Mouse (Mus musculus): ENCODE measurements at regions not wholly inside any gene's neighbourhood (a gene's known extent, or its start where the extent isn't known, plus 50 kb on each side); places are given as distances from the start of the nearest gene placed in this dataset.
"Not testable (repeated sequence)": the region's sequence is repeated elsewhere in the genome, so short reads cannot be mapped to it uniquely, and the experiment has no call there.

DNA sequence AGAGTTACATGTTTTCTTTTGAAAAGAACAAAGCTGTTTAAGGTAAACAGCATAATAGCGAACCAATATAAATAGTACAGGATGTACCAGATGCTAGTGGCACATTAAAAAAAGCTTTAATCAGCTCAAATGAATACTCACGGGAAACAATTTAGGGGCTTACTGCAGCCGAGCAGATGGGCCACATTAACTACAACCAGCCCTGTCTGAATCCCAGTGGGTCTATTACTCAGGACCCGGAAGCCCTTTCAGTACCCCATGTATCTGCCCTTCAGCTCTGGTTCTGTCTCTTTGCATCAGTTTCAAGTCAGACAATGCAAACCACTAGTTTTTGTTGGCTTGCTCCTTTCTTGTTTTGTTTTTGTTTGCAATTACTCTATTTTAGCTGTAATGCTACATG, 210.9 kb upstream of the Crbn start:
- no peak for DNase-seq (ENCODE audit: low spot score in 2 of 2)

DNA sequence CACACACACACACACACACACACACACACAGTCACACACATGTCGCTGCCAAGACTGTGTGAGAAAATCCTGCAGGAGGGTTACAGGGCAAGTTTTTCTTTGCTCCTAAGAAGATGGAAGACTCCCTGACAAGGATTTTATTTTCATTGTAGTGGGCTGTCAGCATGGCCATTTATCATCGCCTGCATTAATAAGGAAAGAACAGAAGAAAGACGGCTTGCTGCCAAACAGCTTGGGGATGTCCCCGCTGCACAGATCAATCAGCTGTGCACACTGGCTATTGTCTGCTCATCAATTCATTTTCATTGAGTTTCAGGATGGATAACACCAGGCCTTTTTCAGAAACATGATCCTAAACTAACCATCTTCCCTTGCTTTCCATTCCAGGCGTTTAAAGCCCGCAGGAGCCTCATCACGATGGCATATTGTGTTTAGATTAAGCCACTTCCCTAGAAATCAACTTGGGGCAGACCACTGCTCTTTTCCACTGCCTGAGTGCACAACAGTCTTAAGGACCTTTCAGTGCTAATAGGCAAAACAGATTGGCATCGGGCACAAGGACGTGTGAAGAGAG, 213.1 kb upstream of the Crbn start:
- DNase-seq (ENCODE audit: low spot score in 2 of 2), result no peak

DNA sequence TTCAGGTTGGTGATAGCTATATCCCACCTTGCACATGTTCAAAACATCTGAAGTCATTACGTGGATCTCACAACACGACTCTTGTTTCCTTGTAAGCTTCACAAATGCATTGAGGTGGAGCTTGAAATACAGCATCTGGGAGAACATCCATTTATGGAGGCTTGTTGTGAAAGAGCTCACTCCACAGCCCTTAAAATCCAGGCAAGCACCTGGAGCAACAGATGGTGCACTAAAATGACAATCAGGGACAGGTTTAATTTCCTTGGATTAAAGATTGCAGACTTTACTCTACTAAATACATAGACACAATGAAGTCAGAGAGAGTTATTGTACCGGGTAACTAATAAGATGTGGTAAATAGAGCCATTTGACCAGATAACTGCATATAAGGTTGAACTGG, 219.2 kb upstream of the Crbn start:
- peak in 1 of 2 experiments; percentile 9 for DNase-seq (ENCODE audit: low spot score in 2 of 2)

DNA sequence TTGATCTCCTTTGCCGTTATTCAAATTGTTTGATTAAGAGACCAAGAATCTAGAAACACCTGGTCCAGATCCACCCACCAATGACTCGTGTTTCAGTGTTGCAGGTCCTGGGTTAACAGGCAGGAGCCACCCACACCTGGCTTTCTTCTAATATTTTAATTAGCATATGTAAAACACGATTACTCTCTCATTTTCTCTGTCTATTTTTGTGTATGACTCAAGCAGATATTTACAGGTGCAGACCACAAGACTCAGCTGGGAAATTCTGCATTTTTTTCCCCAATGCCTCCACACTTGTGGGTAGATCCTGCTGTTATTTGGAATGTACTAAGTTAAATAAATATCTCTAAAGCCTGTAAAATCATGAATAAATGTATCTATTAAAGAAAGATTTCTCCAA, 245.3 kb upstream of the Crbn start:
- DNase-seq (ENCODE audit: low spot score in 2 of 2), result peak in 1 of 2 experiments; percentile 11

DNA sequence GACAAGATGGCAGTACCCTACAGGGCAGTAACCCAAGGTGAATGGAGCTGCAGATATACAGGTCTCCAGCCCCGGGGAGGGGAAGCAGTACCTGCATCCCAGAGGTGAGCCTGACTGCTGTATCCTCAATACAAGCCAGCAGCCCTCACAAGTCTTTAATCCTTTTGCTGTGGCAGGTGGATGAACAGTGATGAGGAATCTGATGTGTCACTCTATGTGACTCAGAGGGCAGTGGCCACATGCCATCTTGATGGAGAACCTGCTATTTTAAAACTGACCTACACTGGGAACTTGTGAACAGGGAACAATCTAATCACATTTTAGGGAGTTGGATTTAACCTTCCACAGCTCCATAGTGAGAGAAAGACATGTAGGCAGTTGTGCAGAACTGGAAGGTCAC, 251.7 kb upstream of the Crbn start:
- DNase-seq (ENCODE audit: low spot score in 2 of 2), result no peak

DNA sequence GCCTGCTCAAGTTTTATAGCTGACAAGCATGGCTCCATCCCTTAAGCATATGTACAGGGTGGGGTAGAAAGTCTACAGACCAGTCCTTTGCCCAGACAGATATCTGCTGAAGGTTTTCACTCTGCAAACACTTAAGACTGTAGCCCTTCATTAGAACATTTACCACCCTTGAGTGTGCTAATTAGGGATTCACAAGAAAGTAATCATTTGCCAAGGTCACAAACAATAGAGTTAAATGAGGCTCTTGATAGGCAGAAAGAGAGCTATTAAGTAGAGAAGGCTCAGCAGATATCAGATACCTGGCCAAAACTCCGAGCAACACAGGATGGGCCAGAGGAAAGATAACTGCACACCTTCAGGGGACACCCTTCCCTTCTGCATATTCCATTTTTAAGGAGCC, 252.3 kb upstream of the Crbn start:
- DNase-seq (ENCODE audit: low spot score in 2 of 2), result no peak

DNA sequence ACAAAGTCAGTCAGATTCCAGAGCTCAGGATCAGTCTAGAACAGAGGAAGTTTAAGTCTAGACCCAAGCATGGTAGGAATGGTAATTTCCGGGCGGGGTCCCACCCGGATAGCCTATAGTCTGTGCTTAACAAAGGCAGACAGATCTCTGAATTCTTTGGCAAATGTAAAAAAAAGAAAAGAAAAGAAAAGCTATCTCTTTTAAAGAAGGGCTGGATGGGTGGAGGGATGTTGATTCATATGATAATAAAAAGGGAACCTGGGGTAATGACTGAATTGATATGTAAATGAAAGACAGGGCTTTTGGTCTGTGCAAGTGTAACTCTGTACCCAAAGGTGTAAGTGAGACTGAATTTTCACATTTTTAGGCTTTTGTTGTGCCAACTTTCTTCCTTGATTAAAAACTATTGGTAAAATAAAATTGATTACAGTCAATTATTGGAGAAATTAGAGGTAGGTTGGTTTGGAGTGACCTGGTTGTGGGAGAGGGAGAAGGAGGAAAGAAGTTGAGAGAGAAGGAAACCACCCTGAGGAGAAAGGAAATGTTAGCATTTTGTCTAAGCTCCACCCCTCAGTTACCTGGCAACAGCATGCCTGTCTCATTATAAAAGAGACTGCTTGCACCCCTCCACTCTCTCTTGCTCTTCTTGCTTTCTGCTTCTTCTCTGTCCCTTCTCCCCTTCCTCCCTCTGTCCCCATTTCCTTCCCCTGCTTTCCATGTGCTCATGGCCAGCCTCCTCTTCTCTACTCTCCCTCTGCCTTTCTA, 259.3 kb upstream of the Crbn start:
- DNase-seq (ENCODE audit: low spot score in 2 of 2), result no peak

DNA sequence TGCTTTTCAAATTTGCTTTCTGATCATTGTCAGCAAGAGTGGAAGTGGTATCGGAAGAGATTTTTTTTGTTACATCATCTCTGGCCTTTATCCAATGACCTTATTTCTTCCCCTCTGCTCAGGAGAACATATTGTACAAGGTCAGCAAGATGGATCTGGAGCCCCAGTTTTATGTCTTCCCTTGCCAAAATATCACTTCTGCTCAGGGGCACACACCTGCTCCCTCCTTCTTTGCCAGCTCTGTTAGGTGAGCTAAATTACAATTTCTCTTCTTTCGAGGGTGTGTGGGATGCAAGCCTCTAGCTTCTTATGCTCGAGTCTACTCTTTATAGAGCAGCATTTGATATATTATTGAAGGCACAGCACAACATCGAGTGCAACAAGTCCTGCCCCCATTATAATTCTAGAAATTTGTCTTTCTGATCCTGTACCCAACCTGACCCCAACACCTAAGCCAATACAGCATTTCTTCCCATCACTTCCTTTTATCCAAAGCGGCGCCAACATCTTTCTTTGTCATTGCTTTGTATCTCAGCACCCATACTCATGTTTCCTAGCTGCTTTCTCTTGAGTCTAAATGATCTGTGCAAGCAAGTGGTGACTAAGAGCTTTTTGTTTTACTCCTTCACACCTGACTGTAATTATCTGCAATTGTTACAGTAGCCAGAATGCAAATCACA, 263.1 kb upstream of the Crbn start:
- no peak for DNase-seq (ENCODE audit: low spot score in 2 of 2)

DNA sequence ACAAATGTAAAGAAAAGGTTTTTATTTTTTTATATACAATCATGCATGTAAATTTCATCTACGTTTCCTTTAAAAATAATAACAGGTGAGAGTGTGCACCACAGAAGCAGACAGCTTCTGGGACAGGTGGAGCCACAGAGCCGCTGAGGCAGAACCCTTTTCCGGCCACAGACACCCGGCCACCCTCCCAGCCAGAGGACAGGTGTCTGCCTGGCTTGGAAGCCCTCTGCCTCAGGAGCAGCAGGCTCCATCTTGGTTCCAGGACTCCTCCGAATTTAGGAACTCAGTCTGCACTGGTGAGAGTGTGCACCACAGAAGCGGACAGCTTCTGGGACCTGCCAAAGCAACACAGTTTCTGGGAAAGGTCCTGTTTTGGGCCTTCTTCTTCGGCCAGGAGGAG, 270.6 kb upstream of the Crbn start:
- DNase-seq (ENCODE audit: low spot score in 2 of 2), result no peak

DNA sequence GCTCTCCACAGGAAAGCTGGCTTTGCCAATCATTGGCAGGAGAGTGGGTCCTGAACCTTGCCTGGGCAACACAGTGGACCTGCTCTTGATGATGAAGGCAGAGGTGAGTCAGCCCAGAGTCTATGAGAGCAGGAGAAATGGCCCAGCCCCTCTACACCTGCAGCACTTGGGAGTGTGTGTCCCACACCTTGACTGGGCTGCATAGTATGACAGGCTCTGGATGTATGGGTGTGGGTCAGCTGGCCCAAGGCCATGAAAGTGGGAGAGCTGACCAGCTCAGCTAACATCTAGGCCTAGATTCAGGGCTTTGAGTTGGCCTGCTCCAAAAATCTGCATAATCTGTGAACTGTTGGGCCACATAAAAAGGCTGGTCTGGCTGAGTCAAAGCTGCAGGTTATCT, 292.7 kb upstream of the Crbn start:
- DNase-seq (ENCODE audit: low spot score in 2 of 2), result no peak

DNA sequence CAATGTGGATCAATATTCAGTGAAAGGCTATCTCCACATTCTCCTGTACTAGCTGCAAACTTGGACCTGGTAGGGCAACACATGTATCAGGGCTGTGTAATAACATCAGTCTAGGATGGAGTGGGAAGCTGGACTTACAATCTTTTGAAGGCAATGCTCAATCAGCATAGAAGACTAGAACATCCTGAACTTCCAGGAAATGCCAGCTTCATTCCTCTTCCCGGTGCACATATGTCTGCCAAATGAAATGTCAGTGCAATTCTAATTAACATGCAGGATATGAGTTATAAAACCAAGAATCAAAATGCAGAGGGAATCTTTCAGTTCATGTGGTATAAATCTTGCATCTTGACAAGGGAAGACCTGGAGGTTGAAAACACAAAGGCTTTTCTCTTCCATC, 328.8 kb upstream of the Crbn start:
- DNase-seq (ENCODE audit: low spot score in 2 of 2), result no peak

DNA sequence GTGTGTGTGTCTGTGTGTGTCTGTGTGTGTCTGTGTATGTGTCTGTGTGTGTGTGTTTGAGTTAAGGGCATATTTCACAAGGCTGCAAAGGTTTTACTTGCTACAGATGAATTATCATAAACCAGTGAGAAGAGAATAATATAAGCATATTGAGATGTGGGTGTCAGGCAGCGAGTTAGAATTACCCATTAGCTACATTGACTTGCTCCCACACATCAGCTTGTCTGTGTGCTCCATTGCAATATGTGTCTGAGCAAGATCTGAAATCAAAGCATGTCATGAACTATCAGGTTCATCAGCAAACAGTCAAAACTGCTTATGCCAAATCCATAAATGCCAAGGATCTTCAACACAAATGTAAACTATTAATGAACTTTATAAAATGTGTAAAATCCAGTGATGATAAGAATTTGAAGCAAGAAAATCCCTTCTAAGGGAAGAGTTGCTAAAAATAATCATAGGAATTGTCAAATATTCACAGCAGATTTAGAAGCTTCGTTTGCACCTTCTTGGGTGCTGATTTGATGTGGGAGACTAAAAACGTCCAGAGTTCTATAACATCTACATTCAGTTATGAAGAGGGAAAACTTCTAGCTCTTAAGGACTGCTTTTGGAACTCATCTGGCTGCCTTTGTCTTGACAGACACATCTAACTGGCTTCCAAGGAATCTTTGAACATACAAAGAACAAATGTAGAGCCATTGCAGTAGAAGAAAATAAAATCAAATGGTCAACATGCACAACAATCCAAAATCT, 361.7 kb upstream of the Lrrn1 start:
- peak; percentile 10 to 33 for DNase-seq (ENCODE audit: low spot score in 2 of 2)

DNA sequence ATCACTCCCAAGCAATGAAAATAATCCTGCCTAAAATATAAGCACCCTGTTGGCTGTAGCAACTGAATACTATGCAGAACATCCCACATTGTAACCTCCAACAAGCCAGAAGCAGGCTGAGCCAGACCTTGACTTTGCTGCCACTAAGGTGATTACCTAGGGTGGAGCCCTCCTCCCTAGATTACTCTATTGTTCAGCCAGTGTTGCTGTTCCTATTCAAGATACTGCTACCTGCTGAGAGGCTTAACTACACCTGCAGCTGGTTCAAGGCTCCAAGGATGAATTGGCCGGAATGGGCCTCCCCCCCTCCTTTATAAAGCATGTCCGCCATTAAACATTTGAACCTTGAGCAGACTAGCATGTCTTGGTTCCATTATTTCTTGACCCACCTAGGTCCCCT, 311.3 kb upstream of the Lrrn1 start:
- no peak for DNase-seq (ENCODE audit: low spot score in 2 of 2)

DNA sequence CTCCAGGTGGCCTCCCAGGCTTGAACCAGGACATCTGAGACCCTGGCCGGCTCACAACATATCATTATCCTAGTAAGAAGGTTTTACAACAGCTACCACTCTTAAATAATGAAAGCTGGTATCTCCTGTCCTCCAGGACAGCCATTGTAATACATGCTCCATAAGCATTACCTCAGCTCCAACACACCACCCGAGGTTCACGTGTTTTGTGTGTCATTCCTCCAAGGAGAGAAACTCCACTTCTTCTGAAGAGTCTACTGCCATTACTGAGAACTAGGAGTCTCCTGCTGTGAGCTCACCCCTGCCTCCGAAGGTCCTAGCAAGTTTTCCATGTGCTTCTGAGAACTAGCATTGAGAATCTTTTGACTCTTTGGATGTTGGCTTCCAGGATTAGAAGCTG, 310.8 kb upstream of the Lrrn1 start:
- no peak for DNase-seq (ENCODE audit: low spot score in 2 of 2)

DNA sequence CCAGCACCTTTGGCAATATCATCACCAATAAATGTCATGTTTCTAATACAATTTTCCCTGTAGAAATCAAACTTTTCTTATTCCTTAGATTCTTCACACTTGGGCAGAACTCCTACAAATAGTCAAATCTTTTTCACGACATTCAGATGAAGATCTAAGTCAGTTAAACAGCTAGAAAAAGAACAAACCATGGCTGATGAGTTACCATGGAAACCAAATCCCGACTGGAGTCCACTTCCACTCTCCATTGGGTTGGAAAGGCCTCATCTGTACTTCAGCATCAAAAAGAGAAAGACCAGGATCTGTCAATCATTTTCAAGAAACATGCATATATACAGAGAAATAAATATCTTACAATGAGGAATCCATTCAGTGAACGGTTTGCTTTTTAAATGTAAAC, 307.0 kb upstream of the Lrrn1 start:
- no peak for DNase-seq (ENCODE audit: low spot score in 2 of 2)

DNA sequence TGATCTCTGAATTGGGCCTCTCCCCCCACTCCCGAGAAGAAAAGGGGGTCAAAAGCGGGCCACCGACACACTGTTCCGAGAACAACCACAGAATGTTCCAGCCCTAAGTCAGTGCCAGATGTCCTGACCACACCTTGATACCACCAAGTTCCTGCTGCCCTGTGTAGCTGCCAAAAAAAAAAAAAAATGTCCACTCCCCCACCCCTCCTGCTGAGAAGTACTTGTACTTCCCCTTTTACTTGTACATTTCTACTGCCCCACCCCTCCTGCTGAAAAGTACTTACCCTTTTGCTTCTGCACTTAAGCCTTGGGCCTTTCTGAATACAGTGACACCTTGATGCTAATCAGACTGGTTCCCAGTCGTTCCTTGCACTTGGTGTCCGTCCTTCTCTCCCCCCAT, 299.7 kb upstream of the Lrrn1 start:
- not testable (repeated sequence) for DNase-seq (ENCODE audit: low spot score in 2 of 2)

DNA sequence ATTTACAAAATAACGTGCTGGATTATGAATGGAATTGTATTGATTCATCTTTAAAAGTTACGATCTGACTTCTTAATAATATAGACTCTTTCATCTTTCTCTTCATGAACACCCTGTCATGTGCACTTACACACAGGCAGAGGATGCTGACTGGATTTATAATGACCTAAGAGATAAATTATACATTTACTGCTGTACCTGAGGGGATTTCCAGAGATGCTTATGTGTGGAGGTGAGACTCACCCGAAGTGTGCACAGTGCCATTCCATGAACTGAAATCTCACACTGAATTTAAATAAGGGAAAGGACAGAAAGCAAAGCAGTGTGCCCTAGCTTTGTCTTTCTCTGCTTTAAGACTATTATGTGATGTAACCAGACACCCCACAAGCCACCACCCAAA, 291.9 kb upstream of the Lrrn1 start:
- DNase-seq (ENCODE audit: low spot score in 2 of 2), result no peak

DNA sequence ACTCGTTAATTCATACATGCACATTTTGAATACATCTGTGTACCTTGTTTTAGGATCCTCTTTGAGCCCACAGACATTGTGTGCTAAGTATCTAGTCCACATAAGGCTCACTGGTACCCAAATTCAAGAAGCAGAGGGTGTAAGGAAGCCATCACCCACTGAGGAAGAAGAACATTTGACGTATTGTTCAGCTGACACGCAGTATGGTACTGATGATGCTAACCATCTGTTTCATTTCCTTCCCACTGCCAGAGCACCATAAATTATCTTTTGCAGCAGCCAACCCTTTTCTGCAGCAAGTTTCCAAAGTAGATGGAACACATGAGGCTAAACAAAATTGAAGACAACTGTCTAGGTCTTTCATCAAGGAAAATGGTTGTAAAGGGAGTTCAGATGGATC, 285.6 kb upstream of the Lrrn1 start:
- peak in 1 of 2 experiments; percentile 30 for DNase-seq (ENCODE audit: low spot score in 2 of 2)

DNA sequence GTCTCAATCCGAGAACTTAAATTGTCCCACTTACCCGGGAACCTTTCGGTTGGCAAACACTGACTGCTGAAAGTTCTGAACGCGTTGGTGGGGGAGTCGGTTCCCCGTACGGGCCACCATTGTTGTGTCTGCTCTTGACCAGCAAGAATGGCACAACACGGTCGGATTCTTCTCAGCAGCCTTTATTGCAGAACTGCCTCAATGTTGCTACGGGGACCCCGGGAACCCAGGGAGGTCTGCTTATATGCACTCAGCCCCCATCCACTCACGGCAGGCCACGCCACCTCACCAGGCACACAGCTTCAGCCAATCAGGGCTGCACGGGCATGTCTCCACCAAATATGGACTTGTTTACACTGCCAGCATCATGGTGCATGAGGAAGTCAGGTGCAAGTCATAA, 249.2 kb upstream of the Lrrn1 start:
- DNase-seq (ENCODE audit: low spot score in 2 of 2), result no peak

DNA sequence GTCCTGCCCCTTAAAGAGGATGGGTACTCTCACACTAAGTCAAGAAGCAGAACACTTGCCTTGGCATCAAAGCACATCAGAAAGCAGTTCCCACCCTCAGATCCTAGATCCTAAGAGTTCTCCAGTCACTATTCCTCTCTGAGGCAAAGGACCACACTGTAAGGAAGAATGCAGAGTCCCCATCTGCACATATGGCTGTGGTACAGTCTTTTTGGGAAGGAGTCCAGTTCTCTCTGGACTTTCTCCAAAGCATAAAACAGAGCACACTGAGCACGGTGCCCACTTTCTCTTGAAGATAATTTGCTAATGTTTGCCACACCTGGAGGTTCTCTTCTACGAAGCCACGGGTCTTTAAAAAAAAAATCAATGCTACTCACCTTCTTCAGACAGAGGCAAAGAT, 238.7 kb upstream of the Lrrn1 start:
- peak in 1 of 2 experiments; percentile 23 for DNase-seq (ENCODE audit: low spot score in 2 of 2)

DNA sequence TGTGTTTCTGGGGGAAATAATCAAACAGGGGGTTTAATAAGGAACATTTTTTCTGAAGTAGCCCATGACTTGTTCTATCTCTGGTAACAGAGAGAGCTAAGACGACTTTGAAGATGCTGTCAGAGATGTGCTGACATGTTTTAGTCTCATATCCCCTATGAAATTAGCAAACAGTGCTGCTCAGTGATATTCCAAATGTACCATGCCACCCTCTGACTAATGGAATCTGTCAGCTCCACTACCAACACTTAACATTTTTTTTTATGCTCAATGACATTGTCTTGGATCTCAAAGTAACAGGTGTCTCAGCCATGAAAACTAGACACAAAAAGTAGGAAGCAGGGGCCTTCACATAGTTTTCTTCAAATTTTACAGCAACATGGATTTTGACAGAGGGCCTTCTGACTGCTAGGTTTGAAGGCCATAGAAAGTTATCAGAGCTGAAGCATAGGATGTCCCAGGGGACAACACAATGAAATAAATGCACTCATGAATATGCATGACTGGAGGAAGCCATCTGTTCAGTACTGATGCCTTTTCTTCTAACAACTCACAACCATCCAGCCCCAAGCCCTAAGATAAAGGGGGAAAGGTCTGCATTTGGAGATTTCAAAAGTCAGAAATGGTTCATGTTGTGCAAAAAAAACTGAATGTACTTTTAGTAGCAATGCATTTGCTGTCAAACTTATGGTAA, 225.7 kb upstream of the Lrrn1 start:
- DNase-seq (ENCODE audit: low spot score in 2 of 2), result no peak

DNA sequence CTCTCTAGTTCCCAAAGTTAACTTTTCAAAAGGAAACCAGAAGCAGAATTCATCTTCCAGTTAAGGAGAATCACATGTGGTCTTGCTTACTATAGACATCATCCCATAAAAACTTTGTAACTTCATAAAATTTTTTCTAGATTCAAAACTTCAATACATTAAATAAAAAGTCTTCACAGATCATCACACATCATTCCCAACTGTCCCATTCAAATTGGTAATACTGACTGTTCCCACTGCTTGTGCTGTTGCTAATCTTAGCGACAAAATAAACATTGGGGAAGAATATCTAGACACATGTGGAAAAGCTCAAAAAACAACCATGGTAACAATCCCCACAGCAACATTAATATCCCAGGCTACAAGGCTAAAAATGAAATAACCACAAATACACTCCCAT, 210.0 kb upstream of the Lrrn1 start:
- no peak for DNase-seq (ENCODE audit: low spot score in 2 of 2)
